Mouse (Mus musculus) liver, embryonic 12.5 days (tissue): ENCODE measurements at regions not wholly inside any gene's neighbourhood (a gene's known extent, or its start where the extent isn't known, plus 50 kb on each side); places are given as distances from the start of the nearest gene placed in this dataset.

ENCODE experiments used
- ATAC-seq: fragments of 200-750 bp; cut with Nextera tagmentation; 2 replicates; pipeline ENCODE4 v1.8.0; 2017; ENCODE audit warnings: moderate number of reproducible peaks, mild to moderate bottlenecking, moderate library complexity
- H3K27ac ChIP-seq: fragments of 300-500 bp; sonication (generic); 2 replicates; pipeline ENCODE4 v1.5.1; 2016; ENCODE audit warnings: mild to moderate bottlenecking
- H3K27me3 ChIP-seq: fragments of 300-500 bp; sonication (generic); replicated peaks from 2 replicates; pipeline ENCODE4 v1.6.1; 2016; ENCODE audit warnings: mild to moderate bottlenecking, moderate library complexity
- H3K36me3 ChIP-seq: fragments of 300-500 bp; sonication (generic); 2 replicates; pipeline ENCODE4 v1.6.1; 2016; ENCODE audit warnings: mild to moderate bottlenecking, moderate library complexity
- H3K4me1 ChIP-seq: fragments of 300-500 bp; sonication (generic); 2 replicates; pipeline ENCODE4 v1.6.1; 2016
- H3K4me2 ChIP-seq: fragments of 300-500 bp; sonication (generic); 2 replicates; pipeline ENCODE4 v1.6.1; 2016; ENCODE audit warnings: mild to moderate bottlenecking, moderate library complexity
- H3K4me3 ChIP-seq: fragments of 300-500 bp; sonication (generic); 2 replicates; pipeline ENCODE4 v1.5.1; 2016; ENCODE audit warnings: mild to moderate bottlenecking, moderate library complexity
- H3K9ac ChIP-seq: fragments of 300-500 bp; sonication (generic); 2 replicates; pipeline ENCODE4 v1.6.1; 2016; ENCODE audit warnings: mild to moderate bottlenecking, moderate library complexity
- H3K9me3 ChIP-seq: fragments of 300-500 bp; sonication (generic); replicated peaks from 2 replicates; pipeline ENCODE4 v1.6.1; 2016; ENCODE audit warnings: mild to moderate bottlenecking, moderate library complexity
- WGBS: fragments of 180-500 bp; shearing (Covaris S2); methylation state at CpG from one replicate; pipeline ENCODE4 v1.1.7; 2016; ENCODE audit not compliant: insufficient replicate concordance; 5-methylcytosine and 5-hydroxymethylcytosine counted together

GRCm38 (mm10) chr2:75481863-75482262 lies 177.2 kb upstream of the Hnrnpa3 start:
- no peak overlapping the region for H3K4me3 ChIP-seq
- H3K27me3 ChIP-seq: no peaks in the 10 kb centered on the region; the same call in 1 of the 2 replicates
- H3K9ac ChIP-seq: no peak overlapping the region
- ATAC-seq: no peak
- H3K9me3 ChIP-seq: no peaks in the 10 kb centered on the region
- H3K4me2 ChIP-seq: no peak overlapping the region
- no peaks in the 10 kb centered on the region for H3K36me3 ChIP-seq
- no peak overlapping the region for H3K27ac ChIP-seq
- no peaks in the 10 kb centered on the region for H3K4me1 ChIP-seq
- 62% methylated on average over 8 of the region's 8 CpGs for WGBS

- WGBS: 39% methylated on average over 2 of the region's 2 CpGs
- no peak for ATAC-seq
- Histone ChIP-seq H3K27ac (no peak overlapping the region), H3K9ac (no peak overlapping the region), H3K9me3 (no peaks in the 10 kb centered on the region), H3K27me3 (no peaks in the 10 kb centered on the region; the same call in 1 of the 2 replicates), H3K4me2 (no peak overlapping the region), H3K4me1 (no peaks in the 10 kb centered on the region), H3K36me3 (no peaks in the 10 kb centered on the region), H3K4me3 (no peak overlapping the region)
These were observed 176.6 kb upstream of the Hnrnpa3 start for GRCm38 (mm10) chr2:75482484-75482883.

GRCm38 (mm10) chr2:75484951-75485350 lies 174.1 kb upstream of the Hnrnpa3 start:
- WGBS: 67% methylated on average over 10 of the region's 10 CpGs

GRCm38 (mm10) chr2:75491150-75491549 lies 167.9 kb upstream of the Hnrnpa3 start:
- no peak for ATAC-seq
- Histone ChIP-seq H3K4me2 (no peak overlapping the region), H3K9me3 (no peaks in the 10 kb centered on the region), H3K9ac (no peak overlapping the region), H3K4me1 (no peaks in the 10 kb centered on the region), H3K36me3 (no peaks in the 10 kb centered on the region), H3K4me3 (no peak overlapping the region), H3K27me3 (no peaks in the 10 kb centered on the region), H3K27ac (no peak overlapping the region)
- WGBS: 58% methylated on average over 1 of the region's 1 CpGs

More at GRCm38 (mm10) chr2:75484951-75485350, 174.1 kb upstream of the Hnrnpa3 start:
- no peaks in the 10 kb centered on the region for H3K36me3 ChIP-seq
- no peak overlapping the region for H3K27ac ChIP-seq
- no peaks in the 10 kb centered on the region; the same call in 1 of the 2 replicates for H3K27me3 ChIP-seq
- no peaks in the 10 kb centered on the region for H3K4me1 ChIP-seq
- ATAC-seq: no peak
- H3K9me3 ChIP-seq: no peaks in the 10 kb centered on the region
- no peak overlapping the region for H3K9ac ChIP-seq
- H3K4me3 ChIP-seq: no peak overlapping the region
- H3K4me2 ChIP-seq: no peak overlapping the region

GRCm38 (mm10) chr2:75491789-75492500 lies 167.1 kb upstream of the Hnrnpa3 start:
- 60% methylated on average over 3 of the region's 3 CpGs for WGBS
- H3K27me3 ChIP-seq: no peaks in the 10 kb centered on the region
- no peak for ATAC-seq
- H3K4me1 ChIP-seq: no peaks in the 10 kb centered on the region
- no peak overlapping the region for H3K4me2 ChIP-seq
- H3K9ac ChIP-seq: no peak overlapping the region
- no peak overlapping the region for H3K27ac ChIP-seq
- H3K9me3 ChIP-seq: no peaks in the 10 kb centered on the region
- H3K4me3 ChIP-seq: no peak overlapping the region
- H3K36me3 ChIP-seq: no peaks in the 10 kb centered on the region

- Histone ChIP-seq H3K4me2 (no peak overlapping the region), H3K9ac (no peak overlapping the region), H3K4me1 (no peaks in the 10 kb centered on the region), H3K36me3 (no peaks in the 10 kb centered on the region), H3K27ac (no peak overlapping the region), H3K27me3 (no peaks in the 10 kb centered on the region), H3K9me3 (no peaks in the 10 kb centered on the region), H3K4me3 (no peak overlapping the region)
- 58% methylated on average over 4 of the region's 4 CpGs for WGBS
- ATAC-seq: no peak
These were observed 166.6 kb upstream of the Hnrnpa3 start for GRCm38 (mm10) chr2:75492501-75492898.

GRCm38 (mm10) chr2:75496606-75497240 lies 162.3 kb upstream of the Hnrnpa3 start:
- Histone ChIP-seq H3K4me1 (no peaks in the 10 kb centered on the region), H3K4me3 (no peak overlapping the region), H3K27me3 (no peaks in the 10 kb centered on the region), H3K9me3 (no peaks in the 10 kb centered on the region), H3K27ac (no peak overlapping the region), H3K9ac (no peak overlapping the region), H3K36me3 (no peaks in the 10 kb centered on the region), H3K4me2 (no peak overlapping the region)
- ATAC-seq: no peak
- 62% methylated on average over 5 of the region's 5 CpGs for WGBS

- no peaks in the 10 kb centered on the region for H3K4me1 ChIP-seq
- no peak overlapping the region for H3K4me2 ChIP-seq
- H3K36me3 ChIP-seq: no peaks in the 10 kb centered on the region
- no peak for ATAC-seq
- H3K27ac ChIP-seq: no peak overlapping the region
- no peaks in the 10 kb centered on the region for H3K27me3 ChIP-seq
- no peak overlapping the region for H3K4me3 ChIP-seq
- 77% methylated on average over 4 of the region's 4 CpGs for WGBS
- no peak overlapping the region for H3K9ac ChIP-seq
- H3K9me3 ChIP-seq: no peaks in the 10 kb centered on the region
These were observed 148.8 kb upstream of the Hnrnpa3 start for GRCm38 (mm10) chr2:75510223-75510622.

GRCm38 (mm10) chr2:75512422-75513170 lies 146.5 kb upstream of the Hnrnpa3 start:
- Histone ChIP-seq H3K27ac (no peak overlapping the region), H3K4me3 (no peak overlapping the region), H3K9ac (no peak overlapping the region), H3K27me3 (no peaks in the 10 kb centered on the region; the same call in 1 of the 2 replicates), H3K9me3 (no peaks in the 10 kb centered on the region), H3K4me2 (no peak overlapping the region), H3K4me1 (no peaks in the 10 kb centered on the region), H3K36me3 (no peaks in the 10 kb centered on the region)
- 54% methylated on average over 8 of the region's 8 CpGs for WGBS
- ATAC-seq: no peak

- Histone ChIP-seq H3K9me3 (no peaks in the 10 kb centered on the region), H3K4me2 (no peak overlapping the region), H3K4me1 (no peaks in the 10 kb centered on the region), H3K27me3 (no peaks in the 10 kb centered on the region; the same call in 1 of the 2 replicates), H3K36me3 (no peaks in the 10 kb centered on the region), H3K4me3 (no peak overlapping the region), H3K27ac (no peak overlapping the region), H3K9ac (no peak overlapping the region)
- WGBS: 62% methylated on average over 6 of the region's 6 CpGs
- no peak for ATAC-seq
These were observed 144.9 kb upstream of the Hnrnpa3 start for GRCm38 (mm10) chr2:75514171-75514570.

GRCm38 (mm10) chr2:75516223-75516622 lies 142.8 kb upstream of the Hnrnpa3 start:
- H3K27me3 ChIP-seq: no peaks in the 10 kb centered on the region; the same call in 1 of the 2 replicates
- H3K4me2 ChIP-seq: no peak overlapping the region
- no peak overlapping the region for H3K9ac ChIP-seq
- WGBS: 70% methylated on average over 11 of the region's 11 CpGs
- H3K27ac ChIP-seq: no peak overlapping the region
- no peak overlapping the region for H3K4me3 ChIP-seq
- H3K36me3 ChIP-seq: no peaks in the 10 kb centered on the region
- no peaks in the 10 kb centered on the region for H3K9me3 ChIP-seq
- ATAC-seq: no peak
- no peaks in the 10 kb centered on the region for H3K4me1 ChIP-seq

GRCm38 (mm10) chr2:75517096-75517495 lies 142.0 kb upstream of the Hnrnpa3 start:
- no peak overlapping the region for H3K9ac ChIP-seq
- H3K4me2 ChIP-seq: no peak overlapping the region
- 61% methylated on average over 3 of the region's 3 CpGs for WGBS
- H3K4me3 ChIP-seq: no peak overlapping the region
- no peaks in the 10 kb centered on the region; the same call in 1 of the 2 replicates for H3K27me3 ChIP-seq
- H3K27ac ChIP-seq: no peak overlapping the region
- H3K36me3 ChIP-seq: no peaks in the 10 kb centered on the region
- no peaks in the 10 kb centered on the region for H3K4me1 ChIP-seq
- ATAC-seq: no peak
- H3K9me3 ChIP-seq: no peaks in the 10 kb centered on the region
